14 mouse cellular contexts compared by ENCODE assay signal in the genomic region with DNA sequence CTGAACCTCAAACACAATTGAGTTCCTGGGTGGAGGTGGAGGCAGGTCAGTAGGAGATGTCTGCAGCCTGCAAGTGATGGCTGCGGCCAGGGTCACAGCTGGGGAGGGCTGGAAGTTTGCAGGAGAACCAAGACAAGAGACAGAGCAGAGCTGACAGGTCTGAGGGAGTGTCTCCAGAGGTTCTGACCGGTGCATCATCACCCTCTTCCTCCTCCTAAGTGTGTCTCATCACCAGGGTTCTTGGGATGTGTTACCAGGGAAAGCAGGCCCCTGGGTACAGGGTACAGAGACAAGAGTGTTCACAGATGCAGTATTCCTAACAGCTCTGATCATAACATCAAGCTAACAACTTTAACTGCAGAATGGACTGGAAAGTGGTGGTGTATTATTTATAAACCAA.
DNase-seq lines count a peak whose midpoint lies in the region; ATAC-seq and TF ChIP-seq lines count a peak whose summit lies in the region.
"Had no signal": no experiment of that assay in that cellular context is flagged by ENCODE, and none has a peak within 500 bp of the region (broad histone marks: within the 10 kb centered on the region; RNA-seq: fewer than 3 reads in every experiment).

No protein-coding gene starts in this region.

- no peak for TF ChIP-seq EP300 in heart, adult 2 months (IDR thresholded peaks at IDR 0.05; ENCODE audit: insufficient read depth, low read depth, low read length)
- TF ChIP-seq EP300 in liver, postnatal 0 days (IDR thresholded peaks at IDR 0.05; ENCODE audit: low read depth) = no peak

- H3K4me1 ChIP-seq in heart, adult 2 months (ENCODE audit: control insufficient read depth, insufficient read depth, low read length) = peaks cover 28% of the 10 kb centered on the region
- H3K4me1 ChIP-seq in lung, embryonic 15.5 days = peaks cover 12% of the 10 kb centered on the region
- peaks cover 6% of the 10 kb centered on the region; the same call in 1 of the 2 replicates for H3K4me1 ChIP-seq in embryonic facial prominence, embryonic 12.5 days
- H3K4me1 ChIP-seq in small intestine, adult 2 months (ENCODE audit: control insufficient read depth, insufficient read depth, insufficient read length, low read length) = peaks cover 2% of the 10 kb centered on the region
- H3K4me1 ChIP-seq in liver, postnatal 0 days (ENCODE audit: insufficient read depth) = peaks cover 3% of the 10 kb centered on the region; the same call in 1 of the 2 replicates
- H3K4me1 ChIP-seq: limb, embryonic 12.5 days had no signal

- H3K4me3 ChIP-seq in heart, adult 2 months = no peak overlapping the region
- H3K4me3 ChIP-seq in lung, embryonic 15.5 days = no peak overlapping the region
- H3K4me3 ChIP-seq in embryonic facial prominence, embryonic 12.5 days = no peak overlapping the region
- no peak overlapping the region for H3K4me3 ChIP-seq in small intestine, adult 2 months (ENCODE audit: low read depth, low read length)
- no peak overlapping the region for H3K4me3 ChIP-seq in liver, postnatal 0 days (ENCODE audit: low read depth, low read length)
- H3K4me3 ChIP-seq: limb, embryonic 12.5 days; liver, embryonic 15.5 days had no signal

- TF ChIP-seq CTCF in heart, adult 2 months (IDR thresholded peaks at IDR 0.05) = no peak
- no peak for TF ChIP-seq CTCF in small intestine, adult 2 months (IDR thresholded peaks at IDR 0.05; ENCODE audit: extremely low read depth, insufficient read length, insufficient replicate concordance, low read depth, low read length)
- TF ChIP-seq CTCF in liver, postnatal 0 days (IDR thresholded peaks at IDR 0.05; ENCODE audit: low read depth) = no peak

- 33% methylated on average over 2 of the region's 2 CpGs for WGBS in heart, adult 2 months
- 42% methylated on average over 2 of the region's 2 CpGs for WGBS in lung, embryonic 15.5 days
- WGBS in embryonic facial prominence, embryonic 12.5 days = 74% methylated on average over 2 of the region's 2 CpGs
- 65% methylated on average over 2 of the region's 2 CpGs for WGBS in small intestine, adult 2 months
- 64% methylated on average over 2 of the region's 2 CpGs for WGBS in liver, postnatal 0 days (ENCODE audit: insufficient replicate concordance)

- H3K36me3 ChIP-seq in heart, adult 2 months (ENCODE audit: control insufficient read depth, insufficient read depth, low read length) = peaks cover 15% of the 10 kb centered on the region
- H3K36me3 ChIP-seq in lung, embryonic 15.5 days = no peaks in the 10 kb centered on the region
- no peaks in the 10 kb centered on the region for H3K36me3 ChIP-seq in embryonic facial prominence, embryonic 12.5 days
- no peaks in the 10 kb centered on the region for H3K36me3 ChIP-seq in small intestine, adult 2 months (ENCODE audit: control insufficient read depth, insufficient read depth, low read length)
- H3K36me3 ChIP-seq in liver, postnatal 0 days (replicated peaks; ENCODE audit: insufficient read depth, low read length) = no peaks in the 10 kb centered on the region
- H3K36me3 ChIP-seq: limb, embryonic 12.5 days; liver, embryonic 15.5 days had no signal

- DNase-seq in heart, adult 2 months = peak in 1 of 2 experiments; percentile 43
- no peak for DNase-seq in heart, postnatal 36 days
- no peak for DNase-seq in lung, postnatal 10 days
- DNase-seq in left cerebral cortex, postnatal 4 days = no peak
- DNase-seq in liver, postnatal 0 days = no peak
- DNase-seq: adrenal gland, adult 2 months; B cell, adult 2 months; cerebellum, adult 9-10 months; embryo, embryonic 11 days had no signal

- no peaks in the 10 kb centered on the region for H3K79me2 ChIP-seq in heart, adult 2 months (replicated peaks; ENCODE audit: control insufficient read depth, insufficient read depth, low read length)

- no peak overlapping the region for H3K4me2 ChIP-seq in lung, embryonic 15.5 days
- H3K4me2 ChIP-seq in embryonic facial prominence, embryonic 12.5 days (replicated peaks) = no peak overlapping the region
- H3K4me2 ChIP-seq in liver, postnatal 0 days (ENCODE audit: low read depth, low read length) = no peak overlapping the region
- H3K4me2 ChIP-seq: limb, embryonic 12.5 days; liver, embryonic 15.5 days had no signal

- H3K9me3 ChIP-seq in lung, embryonic 15.5 days = no peaks in the 10 kb centered on the region
- H3K9me3 ChIP-seq in embryonic facial prominence, embryonic 12.5 days = no peaks in the 10 kb centered on the region
- no peaks in the 10 kb centered on the region for H3K9me3 ChIP-seq in liver, postnatal 0 days (ENCODE audit: low read length)
- H3K9me3 ChIP-seq: limb, embryonic 12.5 days; liver, embryonic 15.5 days had no signal

- ATAC-seq in lung, embryonic 15.5 days (ENCODE audit: borderline replicate concordance, extremely low read depth, low FRiP score, low TSS enrichment) = no peak
- no peak for ATAC-seq in embryonic facial prominence, embryonic 12.5 days (ENCODE audit: insufficient number of reproducible peaks, insufficient read depth, low FRiP score, low TSS enrichment)
- no peak for ATAC-seq in liver, postnatal 0 days

- peak overlapping the region; percentile 96 for H3K27ac ChIP-seq in heart, adult 2 months
- H3K27ac ChIP-seq in lung, embryonic 15.5 days = peak overlapping the region; percentile 20; the same call in 1 of the 2 replicates
- 0 out of 2 replicates have a peak overlapping the region, but pooled peaks have one; percentile 9 for H3K27ac ChIP-seq in embryonic facial prominence, embryonic 12.5 days
- H3K27ac ChIP-seq in small intestine, adult 2 months (ENCODE audit: insufficient read depth, low read depth, low read length) = peak overlapping the region; percentile 73
- no peak overlapping the region for H3K27ac ChIP-seq in liver, postnatal 0 days (ENCODE audit: low read depth)
- H3K27ac ChIP-seq: limb, embryonic 12.5 days; liver, embryonic 15.5 days had no signal

- no peak overlapping the region for H3K9ac ChIP-seq in heart, adult 2 months (ENCODE audit: low read depth, low read length)
- no peak overlapping the region for H3K9ac ChIP-seq in lung, embryonic 15.5 days
- no peak overlapping the region for H3K9ac ChIP-seq in embryonic facial prominence, embryonic 12.5 days
- H3K9ac ChIP-seq in liver, postnatal 0 days (replicated peaks) = no peak overlapping the region
- H3K9ac ChIP-seq: limb, embryonic 12.5 days; liver, embryonic 15.5 days had no signal

- intact Hi-C loops in heart, adult 2 months (cut with DNase I) = loop anchor here (2.0 kb wide), 1 partner anchor 25 kb away; no protein-coding TSS in a partner anchor
- intact Hi-C loops in heart, postnatal 36 days (cut with DNase I) = no loop called here
- intact Hi-C loops in left cerebral cortex, postnatal 4 days (cut with DNase I) = no loop called here

- H3K27me3 ChIP-seq in heart, adult 2 months (ENCODE audit: control insufficient read depth, insufficient read depth, low read length) = no peaks in the 10 kb centered on the region
- H3K27me3 ChIP-seq in lung, embryonic 15.5 days = no peaks in the 10 kb centered on the region
- no peaks in the 10 kb centered on the region for H3K27me3 ChIP-seq in embryonic facial prominence, embryonic 12.5 days
- H3K27me3 ChIP-seq in small intestine, adult 2 months (ENCODE audit: control insufficient read depth, insufficient read depth, low read length) = no peaks in the 10 kb centered on the region
- H3K27me3 ChIP-seq in liver, postnatal 0 days (ENCODE audit: insufficient read depth, low read length) = no peaks in the 10 kb centered on the region
- H3K27me3 ChIP-seq: limb, embryonic 12.5 days had no signal

- TF ChIP-seq POLR2A in heart, adult 2 months (IDR thresholded peaks at IDR 0.05; ENCODE audit: insufficient read depth, low read depth, low read length) = no peak
- TF ChIP-seq POLR2A in small intestine, adult 2 months (IDR thresholded peaks at IDR 0.05; ENCODE audit: low read depth, low read length) = no peak
